Mouse (Mus musculus) CH12.LX (cell line): ENCODE measurements at regions not wholly inside any gene's neighbourhood (a gene's known extent, or its start where the extent isn't known, plus 50 kb on each side); places are given as distances from the start of the nearest gene placed in this dataset.

Experiments used
- DNase-seq: peaks from one replicate; pipeline ENCODE4 v3.0.0-alpha.2; 2013; ENCODE audit errors: extremely low read depth
- H3K27ac ChIP-seq: 2 replicates; pipeline ENCODE4 v1.5.1; 2012; ENCODE audit warnings: low read depth, mild to moderate bottlenecking, control low read depth, moderate library complexity; ENCODE audit not compliant: insufficient read depth
- H3K27me3 ChIP-seq: replicated peaks from 2 replicates; pipeline ENCODE3; 2012; ENCODE audit warnings: inconsistent platforms
- H3K36me3 ChIP-seq, 2 experiments: replicated peaks in 1 of 2; 2 replicates each; pipeline versions ENCODE3 to v1.6.1; 2012; ENCODE audit warnings: inconsistent platforms in 1 of 2, low read length in 1 of 2, mild to moderate bottlenecking in 1 of 2, mixed read lengths in 1 of 2, moderate library complexity in 1 of 2; ENCODE audit not compliant: control insufficient read depth in 1 of 2, insufficient read depth in 1 of 2
- H3K4me1 ChIP-seq, 2 experiments: 2 replicates each; pipeline ENCODE4 v1.6.1; 2012; ENCODE audit warnings: inconsistent platforms in 1 of 2, moderate library complexity in 1 of 2; ENCODE audit not compliant: insufficient read depth in 2 of 2, control insufficient read depth in 1 of 2
- H3K4me2 ChIP-seq: 2 replicates; pipeline ENCODE4 v1.6.1; 2012; ENCODE audit warnings: low read depth, mild to moderate bottlenecking, control low read depth; ENCODE audit not compliant: poor library complexity, insufficient read depth, severe bottlenecking
- H3K4me3 ChIP-seq, 3 experiments: fragments of 150-350 bp in 1 of 3; sonication (generic) in 1 of 3; replicated peaks in 1 of 3; 2 replicates each; pipeline versions ENCODE3 to v1.5.1; 2011 to 2012; ENCODE audit warnings: low read depth in 2 of 3, low read length in 2 of 3, mild to moderate bottlenecking in 2 of 3, moderate library complexity in 2 of 3, control low read depth in 1 of 3, improper control_type of control experiment in 1 of 3, inconsistent platforms in 1 of 3, mixed read lengths in 1 of 3; ENCODE audit not compliant: poor library complexity in 1 of 3
- H3K79me2 ChIP-seq: replicated peaks from 2 replicates; pipeline ENCODE4 v1.6.1; 2012; ENCODE audit warnings: mild to moderate bottlenecking, moderate library complexity; ENCODE audit not compliant: control insufficient read depth, poor library complexity, insufficient read depth, severe bottlenecking; ENCODE audit errors: extremely low read depth
- H3K9ac ChIP-seq: 2 replicates; pipeline ENCODE4 v1.6.1; 2012; ENCODE audit warnings: low read depth, mild to moderate bottlenecking, control low read depth, moderate library complexity; ENCODE audit not compliant: insufficient read depth
- H3K9me3 ChIP-seq: replicated peaks from 2 replicates; pipeline ENCODE3; 2012; ENCODE audit warnings: low read length, inconsistent platforms, mixed read lengths
- BHLHE40 ChIP-seq: IDR thresholded peaks from 2 replicates; pipeline ENCODE4 v1.6.1; 2011; ENCODE audit warnings: mild to moderate bottlenecking, low read depth, low read length, improper control_type of control experiment
- CHD2 ChIP-seq: IDR thresholded peaks from 2 replicates; pipeline ENCODE4 v1.6.1; 2011; ENCODE audit warnings: low read length, improper control_type of control experiment
- EP300 ChIP-seq: IDR thresholded peaks from 2 replicates; pipeline ENCODE4 v1.6.1; 2011; ENCODE audit warnings: low read length, improper control_type of control experiment
- GABPA ChIP-seq: IDR thresholded peaks from 2 replicates; pipeline ENCODE4 v1.6.1; 2012; ENCODE audit warnings: low read depth, low read length, improper control_type of control experiment, inconsistent platforms; ENCODE audit not compliant: insufficient replicate concordance
- IRF4 ChIP-seq: IDR thresholded peaks from 2 replicates; pipeline ENCODE4 v1.6.1; 2014; ENCODE audit warnings: low read depth, mild to moderate bottlenecking, inconsistent platforms, low read length, improper control_type of control experiment
- JUN ChIP-seq: IDR thresholded peaks from 2 replicates; pipeline ENCODE4 v1.6.1; 2011; ENCODE audit warnings: low read depth, mild to moderate bottlenecking, low read length, improper control_type of control experiment, moderate library complexity; ENCODE audit not compliant: insufficient read depth
- KAT2A ChIP-seq: IDR thresholded peaks from 2 replicates; pipeline ENCODE4 v1.6.1; 2012; ENCODE audit warnings: low read length, improper control_type of control experiment, inconsistent platforms; ENCODE audit not compliant: insufficient replicate concordance
- MAFK ChIP-seq: IDR thresholded peaks from 2 replicates; pipeline ENCODE4 v1.6.1; 2011; ENCODE audit warnings: low read length, improper control_type of control experiment; ENCODE audit not compliant: insufficient replicate concordance
- MAX ChIP-seq: IDR thresholded peaks from 2 replicates; pipeline ENCODE4 v1.6.1; 2011; ENCODE audit warnings: low read length, improper control_type of control experiment
- MXI1 ChIP-seq: IDR thresholded peaks from 2 replicates; pipeline ENCODE4 v1.6.1; 2011; ENCODE audit warnings: mild to moderate bottlenecking, low read depth, low read length, improper control_type of control experiment
- MYC ChIP-seq: IDR thresholded peaks from 2 replicates; pipeline ENCODE4 v1.6.1; 2011; ENCODE audit warnings: low read depth, mild to moderate bottlenecking, improper control_type of control experiment, low read length
- NRF1 ChIP-seq: IDR thresholded peaks from 2 replicates; pipeline ENCODE4 v1.6.1; 2014; ENCODE audit warnings: low read depth, mild to moderate bottlenecking, inconsistent platforms, low read length, improper control_type of control experiment, moderate library complexity
- PAX5 ChIP-seq: IDR thresholded peaks from 2 replicates; pipeline ENCODE4 v1.6.1; 2012; ENCODE audit warnings: low read length, inconsistent platforms, mixed read lengths
- POLR2A ChIP-seq: IDR thresholded peaks from 2 replicates; pipeline ENCODE4 v1.6.1; 2011; ENCODE audit warnings: low read depth, mild to moderate bottlenecking, improper control_type of control experiment, low read length
- POLR2AphosphoS2 ChIP-seq: IDR thresholded peaks from 2 replicates; pipeline ENCODE4 v1.6.1; 2011; ENCODE audit warnings: low read depth, low read length, improper control_type of control experiment
- RCOR1 ChIP-seq: conservative IDR thresholded peaks from 2 replicates; pipeline ENCODE4 v1.6.1; 2012; ENCODE audit warnings: low read depth, mild to moderate bottlenecking, inconsistent platforms, low read length, improper control_type of control experiment
- SIN3A ChIP-seq: IDR thresholded peaks from 2 replicates; pipeline ENCODE4 v1.6.1; 2012; ENCODE audit warnings: low read length, improper control_type of control experiment, inconsistent platforms
- TBP ChIP-seq: conservative IDR thresholded peaks from 2 replicates; pipeline ENCODE4 v1.6.1; 2011; ENCODE audit warnings: low read depth, low read length, improper control_type of control experiment
- TCF12 ChIP-seq: IDR thresholded peaks from 2 replicates; pipeline ENCODE4 v1.6.1; 2014; ENCODE audit warnings: low read depth, mild to moderate bottlenecking, inconsistent platforms, low read length, improper control_type of control experiment
- UBTF ChIP-seq: IDR thresholded peaks from 2 replicates; pipeline ENCODE4 v1.6.1; 2012; ENCODE audit warnings: low read depth, mild to moderate bottlenecking, inconsistent platforms, low read length, improper control_type of control experiment, moderate library complexity
- USF1 ChIP-seq: IDR thresholded peaks from 2 replicates; pipeline ENCODE4 v1.6.1; 2014; ENCODE audit warnings: low read depth, mild to moderate bottlenecking, inconsistent platforms, low read length, improper control_type of control experiment
- USF2 ChIP-seq: conservative IDR thresholded peaks from 2 replicates; pipeline ENCODE4 v1.6.1; 2011; ENCODE audit warnings: low read depth, low read length, improper control_type of control experiment
- ZKSCAN1 ChIP-seq: IDR thresholded peaks from 2 replicates; pipeline ENCODE4 v1.6.1; 2012; ENCODE audit warnings: low read depth, inconsistent platforms, low read length, improper control_type of control experiment, borderline replicate concordance
- ZMIZ1 ChIP-seq: IDR thresholded peaks from 2 replicates; pipeline ENCODE4 v1.6.1; 2012; ENCODE audit warnings: low read depth, mild to moderate bottlenecking, inconsistent platforms, low read length, improper control_type of control experiment
- dilution Hi-C: fragments of 300-500 bp; cut with MboI; formaldehyde crosslinking; loops from 2 replicates; pipeline ENCODE4 v1.14.3; 2020; ENCODE audit warnings: low sequenced_read_pairs; ENCODE audit not compliant: extremely low pct_unique_long_range_greater_than_20kb, extremely low pct_ligation_motif_present
- in situ Hi-C: fragments of 300-500 bp; cut with MboI; formaldehyde crosslinking; loops from 3 replicates; pipeline ENCODE4 v1.14.3; 2019; ENCODE audit warnings: low sequenced_read_pairs, low pct_ligation_motif_present, low pct_unique_long_range_greater_than_20kb, mixed read lengths

DNA sequence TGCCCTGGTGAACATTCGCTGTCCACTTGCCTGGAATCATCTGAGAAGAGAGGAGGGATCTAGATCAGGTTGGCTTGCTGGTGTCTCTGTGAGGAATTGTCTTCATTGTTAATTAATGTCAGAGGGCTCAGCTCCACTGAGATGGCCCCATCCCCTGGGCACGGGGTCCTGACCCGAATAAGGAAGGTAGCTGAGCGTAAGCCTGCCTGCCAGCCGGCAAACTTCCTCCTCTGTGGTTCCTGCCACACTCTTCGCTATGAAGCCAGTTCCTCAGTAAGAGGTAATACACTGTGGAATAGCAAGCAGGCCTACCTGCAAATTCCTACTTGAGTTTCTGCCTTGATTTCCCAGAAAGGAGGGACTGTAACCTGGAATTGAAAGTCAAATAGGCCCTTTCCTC, 87.3 kb upstream of the Smyd2 start:
- dilution Hi-C loops (no loop called here), in situ Hi-C loops (no loop called here)
- no peaks in the 10 kb centered on the region for H3K9me3 ChIP-seq

DNA sequence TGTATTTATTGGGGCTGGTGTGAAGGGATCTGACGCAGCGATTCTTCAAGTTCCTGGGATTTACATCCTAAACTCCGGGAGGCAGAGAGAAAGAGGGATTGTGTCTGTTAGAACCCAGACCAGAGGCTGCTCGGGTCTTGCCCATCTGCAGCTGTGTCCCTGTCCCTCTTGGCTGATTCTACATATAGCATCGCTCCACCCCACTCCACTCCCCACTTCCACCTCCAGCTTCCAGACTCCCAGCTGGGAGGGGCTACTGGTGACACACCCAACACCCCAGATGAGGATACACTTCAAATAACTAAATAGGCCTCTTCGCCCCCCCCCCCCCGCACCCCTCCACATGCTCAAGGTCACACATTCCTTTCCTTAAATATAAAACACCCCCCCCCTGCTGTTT, 85.1 kb upstream of the Smyd2 start:
- Histone ChIP-seq H3K9ac (no peak overlapping the region), H3K9me3 (no peaks in the 10 kb centered on the region), H3K27ac (no peak overlapping the region), H3K4me2 (no peak overlapping the region), H3K79me2 (no peaks in the 10 kb centered on the region), H3K4me3 (no peak overlapping the region), H3K36me3 (no peaks in the 10 kb centered on the region), H3K4me1 (peaks cover 0 to 10% of the 10 kb centered on the region in 2 experiments; a peak in 1 of 4 replicates), H3K27me3 (peaks cover 11% of the 10 kb centered on the region)
- in situ Hi-C loops (no loop called here), dilution Hi-C loops (no loop called here)
- DNase-seq = no peak
- TF ChIP-seq TCF12 = no peak
- no peak for TF ChIP-seq NRF1
- no peak for TF ChIP-seq MAX
- no peak for TF ChIP-seq USF1

More for the DNA sequence above, 87.3 kb upstream of the Smyd2 start:
- DNase-seq = no peak
- H3K27ac ChIP-seq = no peak overlapping the region
- H3K4me3 ChIP-seq = no peak overlapping the region
- H3K9ac ChIP-seq = no peak overlapping the region
- peaks cover 0 to 14% of the 10 kb centered on the region in 2 experiments; a peak in 1 of 4 replicates for H3K4me1 ChIP-seq
- H3K4me2 ChIP-seq = no peak overlapping the region
- no peaks in the 10 kb centered on the region for H3K36me3 ChIP-seq
- peaks cover 11% of the 10 kb centered on the region for H3K27me3 ChIP-seq
- no peak for TF ChIP-seq RCOR1
- no peak for TF ChIP-seq USF2
- no peak for TF ChIP-seq TBP
- no peak for TF ChIP-seq IRF4
- no peak for TF ChIP-seq MAX
- no peak for TF ChIP-seq BHLHE40
- no peak for TF ChIP-seq CHD2
- TF ChIP-seq JUN = no peak
- TF ChIP-seq USF1 = no peak
- TF ChIP-seq PAX5 = no peak
- TF ChIP-seq ZKSCAN1 = no peak
- no peak for TF ChIP-seq TCF12
- no peak for TF ChIP-seq POLR2AphosphoS2
- no peak for TF ChIP-seq POLR2A
- H3K79me2 ChIP-seq = no peaks in the 10 kb centered on the region

DNA sequence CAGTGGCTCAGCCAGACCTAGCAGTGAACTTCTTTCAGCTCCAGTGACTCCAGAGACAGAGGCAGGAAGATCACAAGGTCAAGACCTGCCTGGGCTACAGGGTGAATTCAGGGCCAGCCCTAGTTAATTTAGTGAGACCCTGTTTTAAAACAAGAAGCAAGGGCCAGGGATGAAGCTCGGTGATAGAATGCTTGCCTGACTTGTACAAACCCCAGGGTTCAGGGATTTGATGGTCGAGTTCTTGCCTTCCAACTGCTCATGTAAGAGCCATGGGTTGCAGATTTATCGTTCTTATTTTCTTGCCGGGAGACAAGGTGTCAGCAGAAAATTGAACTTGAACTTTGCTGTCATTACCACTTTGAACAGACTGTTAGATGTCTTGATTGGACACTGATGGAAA, 78.9 kb upstream of the Smyd2 start:
- peaks cover 3% of the 10 kb centered on the region for H3K9me3 ChIP-seq
- H3K4me2 ChIP-seq = no peak overlapping the region
- no peak overlapping the region for H3K4me3 ChIP-seq
- no peak overlapping the region for H3K9ac ChIP-seq
- DNase-seq = no peak
- in situ Hi-C loops (no loop called here), dilution Hi-C loops (no loop called here)
- H3K27ac ChIP-seq = no peak overlapping the region
- H3K4me1 ChIP-seq = no peaks in the 10 kb centered on the region
- H3K79me2 ChIP-seq = no peaks in the 10 kb centered on the region
- H3K36me3 ChIP-seq = no peaks in the 10 kb centered on the region
- no peak for TF ChIP-seq EP300
- no peak for TF ChIP-seq PAX5
- TF ChIP-seq JUN = no peak
- no peak for TF ChIP-seq SIN3A
- TF ChIP-seq MAX = no peak
- TF ChIP-seq UBTF = no peak
- TF ChIP-seq NRF1 = no peak
- TF ChIP-seq MXI1 = no peak
- no peak for TF ChIP-seq ZKSCAN1
- no peak for TF ChIP-seq GABPA
- TF ChIP-seq MYC = no peak
- no peak for TF ChIP-seq ZMIZ1
- no peak for TF ChIP-seq TBP
- TF ChIP-seq USF1 = no peak
- no peak for TF ChIP-seq KAT2A
- no peak for TF ChIP-seq MAFK
- no peak for TF ChIP-seq CHD2
- no peak for TF ChIP-seq TCF12
- H3K27me3 ChIP-seq = no peaks in the 10 kb centered on the region
